Mouse (Mus musculus): ENCODE data around the gene Schip1. TPM values are rescaled to one million over a fixed set of nuclear protein-coding genes. Genes with fewer than 3 reads are reported as not detected.

Schip1 gene
- total RNA-seq, 2 experiments from 2014 or later: 284 to 288 TPM

DNA sequence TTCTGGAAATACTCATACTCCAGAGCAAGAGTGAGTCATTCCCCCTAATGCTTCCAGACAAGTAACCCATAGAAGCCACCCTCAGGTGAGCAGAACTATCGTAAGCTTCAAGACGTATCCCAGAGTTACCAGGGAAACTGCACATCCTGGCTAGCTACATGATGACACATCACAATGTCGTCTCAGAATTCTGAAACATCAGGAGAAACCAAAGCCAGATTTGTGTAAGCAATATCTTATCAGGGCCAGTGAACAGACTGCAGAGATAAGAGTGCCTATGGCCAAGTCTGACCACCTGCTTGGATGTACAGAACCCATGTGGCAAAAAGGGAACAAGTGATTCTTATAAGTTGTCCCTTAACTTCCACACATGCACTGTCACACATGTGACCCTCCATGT, 440.2 kb downstream of the Schip1 start:
- no peak for DNase-seq (ENCODE audit: low spot score in 2 of 2)

DNA sequence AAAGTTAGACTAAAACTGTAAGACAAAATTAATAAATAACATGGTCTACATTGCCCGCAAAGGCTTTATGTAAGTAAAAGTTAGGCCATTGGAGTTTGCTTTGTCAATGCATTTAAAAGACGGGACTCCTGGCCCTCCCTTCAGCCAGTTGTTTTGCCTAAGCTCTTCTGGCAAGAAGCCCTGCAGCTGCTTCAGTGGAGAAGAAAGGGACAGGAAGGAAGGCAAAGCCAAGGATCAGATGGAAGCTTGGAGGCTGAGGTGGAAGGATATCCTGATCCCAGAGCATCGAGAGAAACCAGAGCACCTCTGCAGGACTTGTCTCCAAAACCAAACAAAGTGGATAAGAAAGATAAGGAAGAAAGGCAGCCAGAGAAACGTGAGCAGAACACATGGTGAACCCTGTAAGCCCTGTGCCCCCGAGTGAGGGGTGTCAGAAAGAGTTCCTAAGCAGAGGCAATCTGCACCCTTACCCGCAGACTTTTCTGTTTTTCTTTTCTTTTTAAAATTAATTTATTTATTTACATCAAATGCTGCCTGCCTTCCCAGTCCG, 442.2 kb downstream of the Schip1 start:
- no peak for DNase-seq (ENCODE audit: low spot score in 2 of 2)

DNA sequence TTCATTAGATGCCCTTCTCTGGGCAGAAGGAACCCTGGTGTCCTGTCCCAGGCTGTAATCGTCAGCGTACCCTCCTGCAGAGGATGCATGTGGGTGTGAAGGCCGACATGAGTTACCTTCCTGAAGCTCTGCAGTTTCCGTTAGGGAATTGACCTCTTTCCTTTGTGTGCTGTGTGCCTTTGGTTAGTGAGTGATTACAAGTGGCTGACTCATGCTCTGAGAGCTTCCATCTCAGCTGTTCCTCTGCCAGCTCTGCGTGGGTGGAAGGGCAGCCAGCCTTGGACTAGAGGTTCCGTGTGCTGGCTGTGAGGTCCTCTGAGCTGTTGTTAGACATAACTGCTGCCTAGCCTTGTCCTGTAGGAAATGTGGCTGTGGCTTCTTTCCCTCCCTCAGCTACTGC, 444.0 kb downstream of the Schip1 start:
- DNase-seq (ENCODE audit: low spot score in 2 of 2): peak in 1 of 2 experiments; percentile 70

DNA sequence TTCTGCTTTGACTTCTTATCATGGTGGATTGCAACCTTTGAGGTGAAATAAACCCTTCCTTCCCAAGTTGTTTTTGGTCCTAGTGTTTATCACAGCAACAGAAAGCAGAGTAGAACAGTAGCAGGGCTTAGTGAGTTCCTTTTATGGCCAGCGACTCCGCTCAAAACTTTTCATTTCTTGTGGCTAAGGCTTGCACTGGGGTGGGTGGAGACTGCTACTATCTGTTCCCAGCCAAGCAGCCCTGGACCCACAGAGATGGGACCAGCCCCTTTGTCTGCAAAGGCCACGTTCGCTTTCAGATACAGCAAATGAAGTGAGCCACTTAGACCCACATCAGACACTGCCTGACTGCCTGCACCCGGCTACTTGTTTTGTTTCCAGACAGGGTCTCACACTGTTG, 446.3 kb downstream of the Schip1 start:
- no peak for DNase-seq (ENCODE audit: low spot score in 2 of 2)

DNA sequence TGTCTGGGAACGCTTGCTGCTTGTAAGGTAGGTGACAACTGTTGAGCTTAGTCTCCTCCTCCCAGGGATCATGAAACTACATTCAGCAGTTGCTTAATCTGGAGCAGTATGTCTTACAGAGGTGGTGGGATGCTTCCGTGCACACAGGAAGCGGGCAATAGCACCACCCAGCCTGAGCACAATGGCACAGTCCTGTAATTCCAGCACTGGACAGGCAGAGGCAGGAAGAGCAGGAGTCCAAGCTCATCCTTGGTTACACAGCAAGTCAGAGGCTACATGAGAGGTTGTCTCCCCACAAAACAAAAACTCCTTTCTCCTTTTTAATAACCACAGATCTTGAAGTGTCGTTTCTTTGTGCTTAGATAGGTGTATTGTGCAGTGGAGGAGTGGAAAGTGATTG, 447.1 kb downstream of the Schip1 start:
- DNase-seq (ENCODE audit: low spot score in 2 of 2): no peak

DNA sequence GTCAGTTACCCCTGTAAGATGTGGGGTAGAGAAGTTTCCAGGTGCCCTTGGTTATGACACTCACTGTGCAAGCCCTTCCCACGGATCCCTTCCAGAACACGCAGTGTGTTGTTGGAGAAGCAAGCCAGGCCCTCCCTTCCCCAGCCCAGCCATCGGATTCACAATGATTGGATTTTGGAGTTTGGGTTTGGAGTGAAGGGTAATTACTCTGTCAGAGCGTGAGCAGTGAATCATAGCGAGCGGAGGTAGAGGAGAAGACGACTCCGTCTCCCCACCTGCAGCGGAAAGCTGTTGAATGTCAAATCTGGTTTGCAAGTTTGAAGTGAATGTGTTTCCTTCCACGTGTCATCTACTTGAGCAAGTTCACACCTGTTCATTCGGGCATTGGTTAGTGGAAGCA, 447.7 kb downstream of the Schip1 start:
- DNase-seq (ENCODE audit: low spot score in 2 of 2): no peak

DNA sequence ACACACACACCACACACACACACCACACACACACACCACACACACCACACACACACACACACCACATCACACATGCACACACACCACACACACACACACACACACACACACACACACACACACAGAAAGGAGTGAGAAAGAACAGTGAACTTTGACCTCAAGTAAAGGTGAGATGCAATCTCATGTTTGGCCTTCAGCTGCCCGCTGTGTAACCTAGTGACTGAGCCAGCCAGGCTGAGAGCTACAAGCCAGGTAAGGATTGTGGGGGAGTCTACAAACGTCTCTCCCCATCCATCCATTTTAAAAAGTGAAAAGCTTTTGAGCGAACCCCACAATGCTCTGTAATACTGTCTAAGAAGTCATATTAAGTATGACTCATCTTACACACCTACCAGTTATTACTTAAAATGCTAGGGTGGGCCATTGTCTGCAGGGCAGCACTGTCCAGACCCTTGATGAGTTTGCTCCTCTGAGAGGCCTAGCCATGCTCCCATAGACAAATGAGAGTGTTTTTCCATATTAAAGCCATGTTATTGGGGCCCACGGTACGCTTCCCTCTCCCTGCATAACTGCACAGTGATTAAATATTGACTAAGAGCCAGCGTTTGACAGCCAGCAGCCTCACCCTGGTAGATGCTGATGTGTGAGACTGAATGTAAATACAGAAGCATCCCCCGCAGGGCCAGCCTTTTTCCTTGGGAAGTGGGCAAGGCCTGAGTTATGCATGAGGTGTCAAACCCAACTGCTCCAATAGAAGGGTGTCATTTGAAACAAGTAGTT, 448.9 kb downstream of the Schip1 start:
- no peak for DNase-seq (ENCODE audit: low spot score in 2 of 2)

DNA sequence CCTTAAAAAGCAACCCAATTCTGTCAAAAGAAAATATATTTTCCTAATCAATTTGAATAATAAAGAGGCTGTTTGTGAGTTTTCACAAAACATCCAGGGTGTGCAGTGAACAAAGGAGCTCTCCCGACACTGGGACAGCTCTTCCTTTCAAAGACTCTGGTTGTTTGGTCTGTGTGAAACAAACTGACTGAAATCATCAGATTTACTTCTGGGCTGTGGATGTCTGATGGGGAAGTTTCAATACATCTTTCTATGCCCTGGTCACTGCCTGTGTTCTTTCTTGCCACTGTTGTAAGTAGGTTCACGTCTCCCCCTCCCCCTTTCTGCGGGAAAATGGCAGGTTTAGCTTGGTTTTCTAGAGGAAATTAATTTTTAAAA, 449.5 kb downstream of the Schip1 start:
- DNase-seq (ENCODE audit: low spot score in 2 of 2): no peak

DNA sequence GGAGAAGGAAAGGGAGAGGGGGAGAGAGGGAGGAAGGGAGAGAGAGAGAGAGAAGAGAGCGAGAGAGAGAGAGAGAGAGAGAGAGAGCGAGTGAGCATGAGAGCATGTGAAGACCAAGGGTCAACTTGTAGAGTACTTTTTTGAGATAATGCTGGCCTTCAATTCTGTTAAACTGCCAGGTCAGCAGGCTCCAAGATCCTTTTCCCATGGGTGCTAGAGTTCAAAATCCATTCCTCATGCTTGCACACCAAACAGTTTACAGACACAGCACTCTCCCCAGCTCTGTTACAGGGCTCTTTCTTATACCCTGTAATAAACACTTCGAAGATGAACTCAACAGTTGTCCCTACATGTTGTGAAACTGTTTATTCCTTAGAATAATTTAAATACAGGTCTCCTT, 450.1 kb downstream of the Schip1 start:
- no peak for DNase-seq (ENCODE audit: low spot score in 2 of 2)

DNA sequence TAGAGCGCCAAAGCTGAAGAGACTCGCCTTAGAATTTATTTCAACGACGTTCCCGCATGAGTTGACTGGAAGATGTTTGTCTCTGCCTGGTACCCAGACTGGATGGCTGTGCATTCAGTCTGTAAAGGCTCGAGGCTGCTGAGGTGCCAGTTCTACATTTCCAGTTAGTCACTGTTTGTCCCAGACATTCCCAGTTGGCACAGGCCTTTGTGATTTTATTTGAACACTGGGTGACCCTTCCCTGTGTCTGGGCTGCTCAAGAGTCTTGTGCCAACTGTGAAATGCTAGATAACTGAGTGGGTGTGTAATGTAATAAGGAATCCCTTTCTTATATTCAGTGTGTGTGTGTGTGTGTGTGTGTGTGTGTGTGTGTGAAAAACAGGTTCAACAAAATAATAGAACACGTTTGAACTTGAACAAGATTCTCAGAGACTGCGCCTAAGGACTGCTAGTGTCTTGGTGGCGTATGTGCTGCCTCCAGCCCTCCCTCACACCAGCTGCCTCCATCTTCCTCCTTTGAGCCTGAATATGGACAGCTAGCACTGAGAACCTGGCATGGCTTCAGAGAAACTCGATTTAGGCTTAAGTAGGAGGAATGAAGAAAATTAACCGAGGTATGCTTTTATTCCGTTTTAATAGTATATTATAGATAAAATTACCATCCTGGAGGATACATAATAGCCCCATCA, 451.9 kb downstream of the Schip1 start:
- DNase-seq (ENCODE audit: low spot score in 2 of 2): peak in 1 of 2 experiments; percentile 66

DNA sequence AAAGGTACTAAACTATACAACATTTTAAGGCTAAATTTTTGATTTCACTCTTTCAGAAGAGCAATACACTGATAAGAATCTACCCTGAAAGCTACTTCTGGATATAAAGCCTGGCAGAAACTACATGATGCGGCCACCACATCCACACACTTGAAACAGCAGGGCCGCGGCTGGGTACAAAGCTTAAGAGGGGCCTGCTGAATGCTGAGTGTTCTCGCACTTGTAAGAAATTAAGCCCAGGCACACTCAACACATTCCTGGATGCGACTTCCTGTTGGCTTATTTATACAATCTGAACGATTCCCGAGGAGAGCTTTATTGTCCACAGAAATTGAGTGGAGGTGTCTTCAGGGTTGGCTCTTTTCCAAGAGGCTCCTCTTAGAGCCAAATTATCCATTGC, 452.6 kb downstream of the Schip1 start:
- no peak for DNase-seq (ENCODE audit: low spot score in 2 of 2)

DNA sequence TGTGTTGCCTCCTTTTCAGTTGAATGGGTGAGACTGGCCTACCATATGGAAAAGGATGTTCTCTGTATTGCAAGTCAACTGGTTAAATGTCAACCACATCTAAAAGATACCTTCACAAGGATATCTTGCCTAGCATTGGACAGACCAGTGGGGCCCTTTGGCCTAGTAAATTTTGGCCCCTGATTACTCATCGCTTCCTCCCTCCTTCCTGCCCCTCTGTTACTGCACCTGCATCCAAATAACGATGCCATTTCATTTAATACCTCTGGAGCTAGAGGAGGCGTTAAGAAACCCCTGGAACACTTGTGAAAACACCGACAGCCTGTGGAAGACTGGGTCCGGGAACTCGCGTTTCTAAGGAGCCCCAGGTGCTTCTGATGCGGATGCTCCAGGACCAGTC, 453.4 kb downstream of the Schip1 start:
- DNase-seq (ENCODE audit: low spot score in 2 of 2): no peak

DNA sequence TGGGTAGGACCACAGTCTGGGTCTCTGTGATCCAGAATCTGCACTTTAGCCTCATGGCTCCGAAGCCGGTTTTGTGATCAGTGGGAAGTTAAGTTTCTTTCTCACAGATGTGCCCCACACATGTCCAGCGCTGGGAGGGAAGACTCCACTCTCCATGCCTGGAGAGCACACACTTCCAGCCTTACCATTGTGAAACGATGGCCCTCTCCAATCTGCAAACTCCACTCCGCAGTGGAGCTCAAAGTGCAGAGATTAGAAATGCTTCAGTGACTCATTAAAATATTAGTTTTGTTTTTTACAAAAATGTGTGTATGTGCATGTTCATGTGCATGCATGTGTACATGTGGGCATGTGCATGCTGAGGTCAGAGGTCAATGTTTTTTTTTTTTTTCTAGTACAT, 454.0 kb downstream of the Schip1 start:
- DNase-seq (ENCODE audit: low spot score in 2 of 2): no peak

DNA sequence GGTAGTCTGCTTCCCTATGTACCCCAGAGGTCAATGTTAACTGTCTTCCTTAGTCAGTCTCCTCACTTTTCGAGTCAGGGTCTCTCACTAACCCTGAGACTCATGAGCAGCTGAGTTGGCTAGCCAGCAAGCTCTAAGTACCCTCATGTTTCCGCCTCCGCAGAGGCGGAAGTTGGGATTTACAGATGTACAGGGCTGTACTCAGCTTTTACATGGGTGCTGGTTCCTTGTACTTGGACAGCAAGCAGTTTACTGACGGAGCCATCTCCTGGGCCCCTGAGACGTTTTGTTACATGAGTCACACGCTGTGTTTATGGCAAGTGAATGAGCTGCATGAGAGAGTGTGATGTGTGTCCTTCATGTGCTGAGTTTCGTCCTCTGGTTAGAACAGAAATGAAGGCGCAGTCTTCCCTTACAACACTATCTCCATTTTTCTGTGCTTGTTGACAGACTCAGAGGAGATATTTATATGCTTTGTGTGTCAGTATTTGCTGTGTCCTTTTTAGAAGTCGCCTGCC, 460.8 kb downstream of the Schip1 start:
- DNase-seq (ENCODE audit: low spot score in 2 of 2): no peak

DNA sequence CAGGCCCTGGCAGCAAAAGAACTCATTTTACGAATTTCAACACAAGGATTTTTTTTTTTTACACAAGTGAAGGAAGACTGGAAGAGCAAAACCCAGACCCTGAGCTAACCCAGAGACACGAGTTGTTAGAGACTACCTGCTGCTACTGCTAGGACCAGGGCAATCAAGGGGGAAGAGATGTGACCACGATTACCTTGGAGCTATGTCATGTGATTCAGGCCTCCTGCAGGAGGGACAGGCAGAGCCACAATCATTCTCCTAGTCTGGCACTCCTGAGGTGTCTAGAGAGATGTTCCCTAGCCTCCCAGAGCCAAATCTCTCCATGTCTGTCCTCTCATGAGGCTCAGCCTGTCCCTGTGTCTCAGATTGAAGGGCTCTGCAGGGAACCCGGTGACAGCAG, 461.8 kb downstream of the Schip1 start:
- no peak for DNase-seq (ENCODE audit: low spot score in 2 of 2)

DNA sequence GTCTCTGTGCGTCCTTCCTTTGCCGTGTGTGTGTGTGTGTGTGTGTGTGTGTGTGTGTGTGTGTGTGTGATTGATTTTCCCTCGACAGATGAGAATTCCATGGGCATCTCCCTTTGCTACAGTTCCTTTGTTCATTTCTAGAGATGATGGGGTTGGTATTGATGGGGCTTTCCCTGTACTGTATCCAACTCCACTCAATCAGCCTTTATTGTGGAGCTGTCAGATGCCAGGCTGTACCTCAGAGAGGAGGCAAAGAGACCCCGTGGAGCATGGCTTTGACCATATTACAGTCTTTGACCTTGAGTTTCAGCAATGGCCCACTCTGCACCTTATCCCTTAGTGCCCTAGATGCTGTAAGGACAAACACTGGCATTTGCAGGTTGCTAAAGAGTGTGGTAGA, 462.6 kb downstream of the Schip1 start:
- DNase-seq (ENCODE audit: low spot score in 2 of 2): no peak

DNA sequence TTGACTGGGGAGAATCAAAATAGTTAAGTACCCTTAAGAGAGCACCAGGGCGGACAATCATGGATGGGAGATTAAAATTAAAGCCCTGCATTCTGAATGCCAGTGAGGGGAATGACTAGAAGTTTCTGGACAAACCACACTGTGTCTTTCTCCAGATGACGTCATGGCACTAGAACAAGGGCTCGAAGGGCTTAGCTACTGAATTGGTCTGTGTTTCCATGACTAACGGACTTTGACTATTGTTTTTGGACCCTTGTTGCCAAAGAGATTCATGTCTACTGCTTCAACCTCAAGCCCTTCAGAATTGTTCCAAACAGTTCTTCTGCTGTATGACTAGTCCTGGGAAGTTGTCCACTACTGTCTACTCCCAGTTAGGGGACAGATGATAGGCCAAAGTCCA, 467.3 kb downstream of the Schip1 start:
- DNase-seq (ENCODE audit: low spot score in 2 of 2): no peak

DNA sequence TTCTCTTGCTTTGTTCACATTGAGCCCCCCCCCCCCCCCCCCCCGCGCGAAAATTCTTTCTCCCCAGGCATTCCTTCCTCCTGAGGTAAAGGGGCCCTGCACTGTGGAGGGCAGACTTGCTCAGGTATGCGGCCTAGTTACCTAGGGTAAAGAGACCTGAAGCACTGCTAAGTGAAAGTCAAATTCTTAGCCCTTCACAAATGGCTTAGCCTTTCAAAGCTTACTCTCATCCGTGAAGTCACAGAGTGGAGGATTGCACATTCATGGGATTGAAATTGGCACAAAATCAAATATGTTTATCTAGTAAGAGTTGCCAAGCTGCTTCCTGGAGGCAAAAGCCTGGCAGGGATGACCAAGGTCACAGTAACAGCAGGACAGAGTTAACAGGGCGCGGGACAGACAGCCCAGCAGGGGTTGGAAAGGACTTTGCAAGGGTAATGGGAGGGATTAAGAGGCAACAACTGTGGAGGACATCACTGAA, 470.0 kb downstream of the Schip1 start:
- no peak for DNase-seq (ENCODE audit: low spot score in 2 of 2)

DNA sequence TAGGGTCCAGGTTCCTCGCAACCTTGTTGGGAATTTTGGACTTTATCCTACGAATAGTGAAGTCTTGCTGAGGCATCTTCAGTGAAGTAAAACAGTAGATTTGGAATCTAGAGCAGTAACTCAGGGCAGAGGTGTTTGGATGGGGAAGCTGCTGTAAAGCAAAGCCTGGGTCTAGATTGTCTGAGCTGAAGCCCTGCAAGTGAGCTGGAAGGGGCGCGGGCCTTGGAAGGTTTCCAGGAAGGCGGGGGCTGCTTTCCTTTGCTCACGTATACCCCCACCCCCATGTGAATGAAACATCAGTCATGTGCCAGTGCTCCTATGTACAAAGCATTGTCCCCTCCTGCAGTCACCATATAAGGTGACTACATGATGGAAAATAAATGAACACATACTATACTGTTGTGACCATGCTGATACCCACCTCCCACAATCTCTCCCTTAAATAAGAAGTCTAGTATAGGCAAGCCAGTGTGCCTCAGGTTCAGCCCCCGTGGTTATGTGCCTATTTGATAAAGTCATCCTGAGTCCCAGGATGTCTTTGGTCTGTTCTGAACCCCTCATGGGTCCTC, 470.6 kb downstream of the Schip1 start:
- DNase-seq (ENCODE audit: low spot score in 2 of 2): no peak

DNA sequence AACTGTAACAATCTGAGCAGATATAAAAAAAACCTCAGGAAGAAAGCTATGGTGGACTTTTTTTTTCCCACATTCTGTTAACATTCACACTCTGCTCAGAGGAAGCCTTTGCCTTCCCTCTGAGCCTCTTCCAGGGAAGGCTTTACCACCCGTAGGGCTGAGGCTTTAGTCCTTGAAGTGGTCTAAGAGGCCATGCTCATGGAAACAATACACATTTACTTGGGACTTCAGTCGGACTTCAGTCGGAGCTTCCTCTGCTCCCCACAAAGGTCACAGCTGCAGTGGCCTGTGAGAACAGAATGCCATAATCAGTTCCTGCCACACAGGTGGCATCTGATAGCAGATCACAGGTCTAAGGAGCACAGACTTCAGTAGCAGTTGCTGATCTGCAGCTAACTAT, 471.5 kb downstream of the Schip1 start:
- DNase-seq (ENCODE audit: low spot score in 2 of 2): no peak

DNA sequence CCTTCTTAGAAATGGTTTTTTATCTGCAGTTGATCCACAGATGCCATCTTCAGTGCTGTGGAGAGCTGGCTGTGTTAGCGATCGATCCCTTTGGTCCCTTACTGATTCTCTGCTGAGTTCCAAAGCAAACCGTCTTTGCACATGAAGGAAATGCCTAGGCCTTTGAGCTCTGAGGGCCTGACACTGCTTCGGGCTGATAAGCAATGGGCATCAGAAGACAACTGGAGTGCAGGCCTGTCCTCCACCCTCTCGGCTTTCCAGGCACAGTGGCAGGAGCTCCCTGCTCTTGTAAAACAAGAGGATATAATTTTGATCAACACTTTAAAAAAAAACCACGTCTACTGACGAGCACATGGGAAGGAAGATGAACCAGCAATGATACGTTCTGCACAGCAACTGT, 477.1 kb downstream of the Schip1 start:
- no peak for DNase-seq (ENCODE audit: low spot score in 2 of 2)

DNA sequence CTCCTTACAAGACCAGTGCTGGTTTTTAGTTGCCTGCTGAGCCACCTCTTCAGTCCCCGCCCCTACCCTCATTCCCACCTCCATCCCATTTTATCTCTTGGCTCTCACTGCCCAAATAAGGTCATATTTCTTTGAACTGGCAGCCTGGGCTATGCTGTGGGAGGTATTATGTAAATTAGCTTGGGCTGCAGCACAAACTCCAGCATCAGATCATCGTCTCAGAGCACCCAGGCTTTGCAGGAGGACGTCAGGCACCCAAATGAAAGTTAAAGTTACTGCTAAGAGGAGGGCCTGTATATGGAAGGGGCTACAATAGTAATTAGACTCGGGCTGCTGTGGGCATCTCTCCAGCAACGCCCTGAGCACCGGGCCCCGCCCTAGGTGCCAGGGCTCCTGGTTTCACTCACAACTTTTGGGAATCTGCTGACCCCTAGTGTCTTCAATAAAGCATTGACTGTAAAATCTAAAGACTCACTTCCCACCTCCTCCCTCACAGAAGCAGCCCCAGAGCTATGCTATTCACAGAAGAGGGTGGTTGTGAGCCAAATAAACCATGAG, 478.4 kb downstream of the Schip1 start:
- DNase-seq (ENCODE audit: low spot score in 2 of 2): peak; percentile 66 to 84
